Mouse (Mus musculus) kidney, postnatal 36 days (tissue): ENCODE results near the gene Fam50a.
A peak's percentile ranks its signal among the peaks of the same experiment; 100 is the strongest.

Experiments used
- DNase-seq, 2 experiments: peaks; one replicate each; pipeline ENCODE4 v3.0.0; 2021 to 2022; ENCODE audit warnings: mixed read lengths in 2 of 2

Fam50a gene

GRCm38 (mm10) chrX:74312540-74313464 is at the start of gene Fam50a:
Fam50a (plus strand) TSS chrX:74313033.
- peak; percentile 92 to 94 for DNase-seq

- peak in 1 of 2 experiments; percentile 5 for DNase-seq
Observed at GRCm38 (mm10) chrX:74269736-74270061, 43.1 kb upstream of the Fam50a start.

GRCm38 (mm10) chrX:74270062-74270901 is 42.6 kb upstream of the Fam50a start, which contains the start of gene Rpl10:
Rpl10 (plus strand) TSS chrX:74270812.
- DNase-seq = peak; percentile 90 to 95

GRCm38 (mm10) chrX:74270902-74271551 is 41.8 kb upstream of the Fam50a start:
- DNase-seq = peak; percentile 20 to 40

GRCm38 (mm10) chrX:74273422-74274322 is 39.2 kb upstream of the Fam50a start:
- DNase-seq = peak in 1 of 2 experiments; percentile 10

- no peak for DNase-seq
Observed at GRCm38 (mm10) chrX:74277916-74278315, 34.9 kb upstream of the Fam50a start.

GRCm38 (mm10) chrX:74281041-74281731 is 31.6 kb upstream of the Fam50a start:
- no peak for DNase-seq

GRCm38 (mm10) chrX:74281732-74282394 is 31.0 kb upstream of the Fam50a start, which contains the start of the genes Taz and Dnase1l1:
Taz (plus strand) TSS chrX:74281912.
Dnase1l1 (minus strand) TSS chrX:74282337.
- DNase-seq = peak; percentile 90 to 95

- peak; percentile 89 to 92 for DNase-seq
Observed at GRCm38 (mm10) chrX:74282395-74283091, 30.3 kb upstream of the Fam50a start.

GRCm38 (mm10) chrX:74283092-74283437 is 29.8 kb upstream of the Fam50a start:
- DNase-seq = no peak

- no peak for DNase-seq
Observed at GRCm38 (mm10) chrX:74293431-74293830, 19.4 kb upstream of the Fam50a start.

- DNase-seq = peak; percentile 94 to 95
Observed at GRCm38 (mm10) chrX:74296538-74297448, 16.0 kb upstream of the Fam50a start, which contains the start of gene Atp6ap1. Atp6ap1 (plus strand) TSS chrX:74297097.

GRCm38 (mm10) chrX:74298348-74298747 is 14.5 kb upstream of the Fam50a start:
- DNase-seq = no peak

GRCm38 (mm10) chrX:74299721-74300120 is 13.1 kb upstream of the Fam50a start:
- DNase-seq = no peak

- DNase-seq = peak; percentile 50 to 79
Observed at GRCm38 (mm10) chrX:74304867-74305700, 7.7 kb upstream of the Fam50a start, which contains the start of gene Gdi1. Gdi1 (plus strand) TSS chrX:74304998.

- DNase-seq = peak; percentile 67 to 78
Observed at GRCm38 (mm10) chrX:74328725-74329161, 15.9 kb downstream of the Fam50a start, which contains the start of gene Plxna3. Plxna3 (plus strand) TSS chrX:74329066.

- DNase-seq = no peak
Observed at GRCm38 (mm10) chrX:74329215-74329671, 16.4 kb downstream of the Fam50a start.
